Mouse (Mus musculus) adrenal gland, adult 2 months (tissue): ENCODE results near the gene Nalcn. TPM values are rescaled to one million over a fixed set of nuclear protein-coding genes. Genes with fewer than 3 reads are reported as not detected.
A peak's percentile ranks its signal among the peaks of the same experiment; 100 is the strongest.

Experiments used
- DNase-seq: peaks from one replicate; pipeline ENCODE4 v3.0.0; 2021
- polyA plus RNA-seq: library from polyadenylated mRNA; depleted of rRNA; stranded (reverse); fragments of >200 nt; gene quantifications from 2 replicates; pipeline ENCODE4 v1.2.3, GENCODE M21; 2012
- total RNA-seq, 2 experiments: library from RNA; stranded (reverse); gene quantifications; 2 replicates each; pipeline ENCODE4 v1.2.3; 2021

Gene Nalcn
- total and polyA plus RNA-seq, 3 experiments: 3.1 to 6.3 (median 4.8) TPM

DNA sequence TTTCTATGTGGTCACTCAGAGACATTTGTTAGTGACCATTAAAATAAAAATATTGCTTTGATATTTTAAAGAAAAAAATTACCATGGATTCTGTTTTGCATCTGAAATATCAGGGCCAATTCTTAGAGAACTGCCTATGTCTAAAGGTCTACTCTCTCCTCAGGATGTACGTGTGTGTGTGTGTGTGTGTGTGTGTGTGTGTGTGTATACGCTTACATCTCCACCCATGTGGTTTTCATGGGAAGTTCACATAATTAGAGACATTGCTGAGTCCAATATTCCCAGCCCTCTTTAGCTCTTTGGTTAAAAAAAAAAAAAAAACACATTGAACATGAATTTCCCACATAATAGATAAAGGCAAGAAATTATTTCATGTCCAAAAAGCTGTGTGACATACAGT lies 114.0 kb downstream of the Nalcn start:
- no peak for DNase-seq

DNA sequence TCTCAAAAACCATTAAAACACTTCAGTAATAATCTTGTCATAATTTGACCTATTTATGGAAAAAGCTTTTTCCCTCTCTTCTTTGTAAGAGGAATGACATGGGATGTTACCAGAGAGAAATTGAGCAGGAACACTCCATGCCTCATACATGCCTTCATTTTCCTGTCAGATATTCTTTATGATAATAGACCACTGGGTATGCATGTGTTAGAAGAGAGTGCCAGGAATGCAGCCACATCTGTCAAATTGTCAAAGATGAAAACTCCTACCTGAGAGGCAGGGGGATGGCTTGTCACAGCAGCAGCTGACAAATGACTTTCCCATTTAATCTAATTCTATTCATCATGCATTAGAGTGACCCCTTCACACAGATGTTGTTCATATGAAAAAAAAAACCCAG lies 131.4 kb downstream of the Nalcn start:
- DNase-seq: no peak

- DNase-seq: no peak
Measured at GRCm38 (mm10) chr14:123488575-123489207, 138.3 kb downstream of the Nalcn start.

- peak; percentile 88 for DNase-seq
Measured at GRCm38 (mm10) chr14:123462026-123462425, 164.9 kb downstream of the Nalcn start.

- DNase-seq: peak; percentile 86
Measured at GRCm38 (mm10) chr14:123446031-123446430, 180.9 kb downstream of the Nalcn start.

DNA sequence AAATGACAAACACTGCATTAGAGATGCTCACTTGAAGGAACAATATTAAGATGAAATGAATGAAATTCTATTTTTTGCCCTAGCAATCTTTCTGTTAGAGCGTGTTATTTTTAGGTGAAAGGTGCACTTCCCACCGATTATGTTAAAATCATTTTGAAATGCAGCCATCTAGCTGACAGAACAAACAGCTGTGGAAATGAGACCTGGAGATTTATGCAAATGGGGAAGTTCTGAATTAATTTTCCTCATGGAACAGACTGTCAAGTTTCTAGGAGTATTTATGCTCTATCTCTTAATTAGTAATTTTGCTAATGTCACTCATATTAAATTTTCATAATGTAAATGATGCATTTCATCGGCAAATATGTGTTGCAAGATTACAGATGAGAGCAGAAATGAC lies 191.4 kb downstream of the Nalcn start:
- DNase-seq: no peak

DNA sequence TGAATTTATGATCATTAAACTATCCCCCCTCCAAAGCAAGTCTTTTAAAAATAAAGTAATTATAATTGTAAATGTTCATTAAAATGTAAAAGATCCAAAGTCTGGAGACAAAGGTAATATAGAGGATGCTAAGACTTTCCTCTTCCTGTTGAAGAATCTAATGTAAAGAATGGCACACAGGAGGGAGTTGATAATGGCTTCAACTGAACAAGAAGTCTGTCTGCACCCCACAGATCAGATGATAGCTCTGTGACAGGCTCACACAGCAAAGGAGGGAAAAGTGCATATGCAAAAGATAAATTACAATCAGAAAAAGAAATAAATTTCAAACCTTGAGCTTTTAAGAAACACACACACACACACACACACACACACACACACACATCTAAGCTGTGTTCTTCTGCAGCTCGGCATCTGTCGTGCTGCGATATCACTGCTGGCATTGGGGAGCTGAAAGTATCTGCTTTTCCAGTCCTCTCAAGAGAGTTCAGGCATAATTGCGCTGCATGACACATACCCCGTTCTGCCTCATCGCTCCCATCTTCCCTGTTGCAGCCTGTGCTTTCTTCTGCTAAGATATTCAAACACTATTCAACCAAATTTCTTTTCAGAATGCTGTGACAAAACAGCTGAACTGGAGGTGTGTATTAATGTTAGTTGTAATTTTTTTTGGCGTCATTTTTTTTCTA lies 250.6 kb downstream of the Nalcn start:
- no peak for DNase-seq

DNA sequence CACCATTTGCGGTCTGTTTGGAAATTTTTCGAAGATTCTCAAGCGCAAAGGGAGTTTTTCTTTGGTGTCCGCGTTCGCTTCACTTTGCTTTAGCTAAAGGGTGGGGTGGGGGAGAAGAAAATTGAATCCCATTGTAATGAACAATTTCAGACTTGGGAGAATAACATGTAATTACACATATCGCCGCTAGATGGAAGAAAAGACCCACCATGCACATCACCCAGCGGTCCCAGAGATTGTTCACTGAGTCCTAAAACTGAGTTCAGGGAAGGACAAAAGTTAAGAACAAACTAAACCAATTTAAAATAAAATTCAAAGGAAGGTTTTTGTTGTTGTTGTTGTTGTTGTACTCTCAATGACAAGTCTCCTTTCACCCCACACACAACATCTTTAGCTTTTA lies 255.4 kb downstream of the Nalcn start:
- no peak for DNase-seq

DNA sequence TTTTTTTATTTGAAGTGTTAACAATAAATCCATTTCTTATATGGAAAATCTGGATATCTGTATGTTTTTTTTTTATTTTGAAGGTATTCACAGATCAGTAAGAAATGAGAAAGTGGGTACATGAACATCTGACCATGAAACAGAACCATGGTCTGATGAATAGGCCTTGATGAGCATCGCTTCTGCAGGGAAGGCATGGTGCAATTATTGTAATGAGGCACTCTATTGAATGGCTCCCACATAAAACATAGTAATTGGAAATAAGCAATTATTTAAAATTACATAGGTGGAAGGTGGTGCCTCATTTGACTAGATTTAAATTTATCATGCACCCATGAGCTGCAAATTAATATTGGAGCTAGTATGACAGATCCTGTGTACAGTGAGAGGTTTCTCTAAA lies 267.3 kb downstream of the Nalcn start:
- DNase-seq: no peak

DNA sequence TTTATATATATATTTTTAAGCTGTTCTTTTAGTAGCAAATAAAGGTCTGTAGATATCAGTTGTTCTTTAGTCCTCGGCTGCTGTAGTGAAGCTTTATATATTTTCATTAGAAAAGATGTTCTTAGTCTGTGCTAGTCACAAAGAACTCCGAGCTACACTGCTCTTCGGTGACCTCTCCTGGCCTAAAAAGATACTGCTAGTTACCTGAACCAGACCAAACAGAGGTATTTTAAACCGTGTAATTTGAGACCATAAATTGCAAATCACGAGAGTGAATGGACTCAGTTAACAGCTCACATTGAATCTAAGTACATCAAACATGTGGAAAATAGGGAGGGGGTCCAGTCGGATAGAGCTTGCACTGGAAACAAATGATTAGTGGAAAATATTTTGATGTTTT lies 274.0 kb downstream of the Nalcn start:
- peak; percentile 9 for DNase-seq

DNA sequence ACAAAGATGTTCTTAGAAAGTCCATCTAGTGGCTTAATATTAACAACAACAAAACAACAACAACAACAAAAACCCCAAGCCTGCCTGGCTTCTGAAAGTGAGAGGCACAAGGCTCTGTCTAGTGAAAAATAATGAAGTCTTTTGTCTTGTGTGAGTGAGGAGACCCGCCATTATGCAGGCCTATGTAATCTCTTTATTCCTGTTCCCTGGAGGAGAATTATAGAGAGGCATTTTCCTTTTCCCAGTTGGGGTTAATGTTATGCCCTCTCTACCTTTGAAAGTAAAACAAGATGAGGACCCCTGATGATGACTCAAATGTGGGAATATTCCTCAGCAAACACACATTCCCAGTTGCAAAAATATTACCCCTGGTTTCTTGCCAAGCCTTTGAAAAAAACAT lies 295.1 kb downstream of the Nalcn start:
- DNase-seq: no peak

- DNase-seq: no peak
Measured at GRCm38 (mm10) chr14:123314369-123314768, 312.6 kb downstream of the Nalcn start.

GRCm38 (mm10) chr14:123312371-123312770 lies 314.6 kb downstream of the Nalcn start:
- DNase-seq: no peak

DNA sequence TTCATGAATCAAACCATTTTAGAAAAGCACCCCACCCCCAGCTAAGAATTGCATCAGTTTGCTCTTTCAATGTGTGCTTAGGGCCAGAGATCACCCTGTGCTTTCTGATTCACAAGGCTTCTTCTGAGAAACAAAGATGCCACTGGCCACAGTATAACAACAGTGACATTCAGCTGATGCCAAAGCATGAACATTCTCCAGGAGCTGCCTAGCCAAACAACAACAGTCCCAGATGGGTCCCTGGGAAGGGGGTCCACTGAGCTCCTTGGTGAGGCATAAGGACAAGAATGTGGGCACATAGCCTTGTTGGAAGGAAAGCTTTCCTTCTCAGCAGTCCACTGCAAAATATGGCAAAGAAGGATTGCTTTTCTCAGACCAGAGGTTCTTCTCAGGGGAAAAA lies 330.9 kb downstream of the Nalcn start:
- DNase-seq: no peak

GRCm38 (mm10) chr14:123291118-123292007 lies 335.6 kb downstream of the Nalcn start:
- no peak for DNase-seq

- no peak for DNase-seq
Measured at GRCm38 (mm10) chr14:123282165-123282564, 344.8 kb downstream of the Nalcn start.

- no peak for DNase-seq
Measured at GRCm38 (mm10) chr14:123272121-123272520, 354.8 kb downstream of the Nalcn start.

- DNase-seq: no peak
Measured at GRCm38 (mm10) chr14:123240738-123241137, 386.2 kb downstream of the Nalcn start.

DNA sequence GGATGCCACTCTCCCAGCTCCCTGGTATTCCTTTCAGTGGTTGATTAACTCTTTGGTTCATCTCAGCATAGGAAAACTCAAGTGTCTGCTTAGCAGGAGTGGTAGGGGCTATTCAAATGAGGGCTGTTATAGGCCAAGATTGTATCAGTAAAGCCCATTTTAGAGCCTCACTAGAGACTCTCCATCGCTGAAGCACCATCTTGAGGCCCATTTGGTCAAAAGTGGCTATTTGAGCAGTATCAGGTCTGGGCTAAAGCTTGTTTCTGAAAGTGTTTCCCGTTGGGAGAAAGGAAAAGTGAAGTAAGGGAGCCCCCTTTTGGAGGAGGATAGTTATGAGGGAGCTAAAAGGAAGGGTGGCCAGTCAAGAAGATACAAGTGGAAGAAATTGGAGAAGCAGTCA lies 387.0 kb downstream of the Nalcn start:
- peak; percentile 22 for DNase-seq

- no peak for DNase-seq
Measured at GRCm38 (mm10) chr14:123237002-123237401, 389.9 kb downstream of the Nalcn start.

DNA sequence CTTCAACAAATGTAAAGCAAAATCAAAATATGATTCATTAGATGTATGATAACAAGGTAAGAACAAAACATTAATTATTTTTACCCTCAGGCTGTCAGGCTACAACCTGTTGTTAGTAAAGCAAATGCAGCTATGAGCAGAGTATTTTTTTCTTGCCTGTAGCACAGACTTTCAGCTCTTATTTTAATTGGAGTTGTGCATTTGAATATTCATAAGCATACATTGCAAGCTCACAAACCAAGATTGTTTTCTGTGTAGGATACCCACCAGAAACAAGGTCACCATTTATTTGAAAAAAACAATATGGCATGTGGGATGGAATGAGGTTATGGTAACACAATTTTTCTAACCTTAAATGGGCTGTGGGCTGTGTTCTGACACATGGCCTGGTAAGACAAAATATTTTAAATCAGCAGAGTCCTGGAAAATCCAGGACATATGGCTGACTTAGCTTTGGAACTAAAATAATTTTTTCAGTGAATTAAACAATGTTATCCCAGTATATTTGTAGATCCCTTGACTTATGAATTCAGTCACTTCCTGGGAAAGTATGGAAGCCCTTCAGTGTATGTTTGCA lies 394.2 kb downstream of the Nalcn start:
- DNase-seq: no peak
